Mouse (Mus musculus): ENCODE results near the gene Dock3.
"Not testable (repeated sequence)": the region's sequence is repeated elsewhere in the genome, so short reads cannot be mapped to it uniquely, and the experiment has no call there.

Gene Dock3

GRCm38 (mm10) chr9:107259571-107259970 lies 27.9 kb upstream of the Dock3 start:
- no peak for DNase-seq (ENCODE audit: low read depth, low spot score)

- DNase-seq (ENCODE audit: low read depth, low spot score), result no peak
Observed at GRCm38 (mm10) chr9:107255596-107255995, 23.9 kb upstream of the Dock3 start.

GRCm38 (mm10) chr9:107254925-107255324 lies 23.2 kb upstream of the Dock3 start:
- no peak for DNase-seq (ENCODE audit: low read depth, low spot score)

GRCm38 (mm10) chr9:107254476-107254875 lies 22.8 kb upstream of the Dock3 start:
- DNase-seq (ENCODE audit: low read depth, low spot score), result no peak

- no peak for DNase-seq (ENCODE audit: low read depth, low spot score)
Observed at GRCm38 (mm10) chr9:107252164-107252563, 20.5 kb upstream of the Dock3 start.

- DNase-seq (ENCODE audit: low read depth, low spot score), result no peak
Observed at GRCm38 (mm10) chr9:107250416-107251337, 19.0 kb upstream of the Dock3 start.

- no peak for DNase-seq (ENCODE audit: low read depth, low spot score)
Observed at GRCm38 (mm10) chr9:107249154-107249553, 17.4 kb upstream of the Dock3 start.

- no peak for DNase-seq (ENCODE audit: low read depth, low spot score)
Observed at GRCm38 (mm10) chr9:107246170-107246569, 14.5 kb upstream of the Dock3 start.

GRCm38 (mm10) chr9:107245311-107245710 lies 13.6 kb upstream of the Dock3 start:
- DNase-seq (ENCODE audit: low read depth, low spot score), result no peak

- no peak for DNase-seq (ENCODE audit: low read depth, low spot score)
Observed at GRCm38 (mm10) chr9:107236151-107236550, 4.4 kb upstream of the Dock3 start.

- no peak for DNase-seq (ENCODE audit: low read depth, low spot score)
Observed at GRCm38 (mm10) chr9:107235261-107235660, 3.6 kb upstream of the Dock3 start.

- no peak for DNase-seq (ENCODE audit: low read depth, low spot score)
Observed at GRCm38 (mm10) chr9:107232140-107232539, 431 bp upstream of the Dock3 start.

- DNase-seq (ENCODE audit: low read depth, low spot score), result no peak
Observed at GRCm38 (mm10) chr9:107230991-107231538, 644 bp downstream of the Dock3 start.

- DNase-seq (ENCODE audit: low read depth, low spot score), result no peak
Observed at GRCm38 (mm10) chr9:107224597-107224996, 7.1 kb downstream of the Dock3 start.

GRCm38 (mm10) chr9:107174831-107175230 lies 56.9 kb downstream of the Dock3 start:
- not testable (repeated sequence) for DNase-seq (ENCODE audit: low read depth, low spot score)

- DNase-seq (ENCODE audit: low read depth, low spot score), result no peak
Observed at GRCm38 (mm10) chr9:107165792-107166191, 65.9 kb downstream of the Dock3 start.

- DNase-seq (ENCODE audit: low read depth, low spot score), result no peak
Observed at GRCm38 (mm10) chr9:107164825-107165224, 66.9 kb downstream of the Dock3 start.

GRCm38 (mm10) chr9:107156388-107156787 lies 75.3 kb downstream of the Dock3 start:
- DNase-seq (ENCODE audit: low read depth, low spot score), result not testable (repeated sequence)

GRCm38 (mm10) chr9:107112791-107113190 lies 118.9 kb downstream of the Dock3 start:
- DNase-seq (ENCODE audit: low read depth, low spot score), result no peak

- DNase-seq (ENCODE audit: low read depth, low spot score), result no peak
Observed at GRCm38 (mm10) chr9:107112056-107112455, 119.7 kb downstream of the Dock3 start.

GRCm38 (mm10) chr9:107099487-107099886 lies 132.2 kb downstream of the Dock3 start:
- DNase-seq (ENCODE audit: low read depth, low spot score), result no peak

- not testable (repeated sequence) for DNase-seq (ENCODE audit: low read depth, low spot score)
Observed at GRCm38 (mm10) chr9:107089451-107089850, 142.3 kb downstream of the Dock3 start.

- DNase-seq (ENCODE audit: low read depth, low spot score), result no peak
Observed at GRCm38 (mm10) chr9:107087531-107087930, 144.2 kb downstream of the Dock3 start.
